Mouse (Mus musculus): Measurements from ENCODE around the gene Zbed6. TPM values are rescaled to one million over a fixed set of nuclear protein-coding genes. Genes with fewer than 3 reads are reported as not detected.

Gene Zbed6
- total RNA-seq, 2 experiments from 2014 or later = 27.2 TPM; not detected in 1

Other genes with a start within 250 kb of the Zbed6 start
- gene Sox13, start 236.5 kb downstream of the Zbed6 start, total RNA-seq (2015; ENCODE audit: low replicate concordance) = 1.0 TPM in 1 of 2 replicates, not detected in the other
- gene Sox13, start 236.5 kb downstream of the Zbed6 start, total RNA-seq (2017; ENCODE audit: low replicate concordance) = 0.77 and 2.2 TPM in 2 replicates
- 74.4 and 111 TPM in 2 replicates for gene Snrpe, start 50.6 kb downstream of the Zbed6 start, total RNA-seq (2015; ENCODE audit: low replicate concordance)
- 55.4 and 158 TPM in 2 replicates for gene Snrpe, start 50.6 kb downstream of the Zbed6 start, total RNA-seq (2017; ENCODE audit: low replicate concordance)
- 17.6 and 22.9 TPM in 2 replicates for gene Gm38394, start 433 bp upstream of the Zbed6 start, total RNA-seq (2015; ENCODE audit: low replicate concordance)
- 5.5 and 16.6 TPM in 2 replicates for gene Gm38394, start 433 bp upstream of the Zbed6 start, total RNA-seq (2017; ENCODE audit: low replicate concordance)
- 1.3 TPM in 1 of 2 replicates, not detected in the other for gene Lax1, start 29.2 kb upstream of the Zbed6 start, total RNA-seq (2015; ENCODE audit: low replicate concordance)
- 1.7 and 2.0 TPM in 2 replicates for gene Lax1, start 29.2 kb upstream of the Zbed6 start, total RNA-seq (2017; ENCODE audit: low replicate concordance)
- 241 and 319 TPM in 2 replicates for gene Atp2b4, start 140.2 kb upstream of the Zbed6 start, total RNA-seq (2015; ENCODE audit: low replicate concordance)
- 404 and 444 TPM in 2 replicates for gene Atp2b4, start 140.2 kb upstream of the Zbed6 start, total RNA-seq (2017; ENCODE audit: low replicate concordance)
- gene Optc, start 247.1 kb upstream of the Zbed6 start, total RNA-seq (2015; ENCODE audit: low replicate concordance) = not detected in 2 replicates
- gene Optc, start 247.1 kb upstream of the Zbed6 start, total RNA-seq (2017; ENCODE audit: low replicate concordance) = not detected in 2 replicates